ENCODE assay signal across 9 mouse cellular contexts in the genomic region with DNA sequence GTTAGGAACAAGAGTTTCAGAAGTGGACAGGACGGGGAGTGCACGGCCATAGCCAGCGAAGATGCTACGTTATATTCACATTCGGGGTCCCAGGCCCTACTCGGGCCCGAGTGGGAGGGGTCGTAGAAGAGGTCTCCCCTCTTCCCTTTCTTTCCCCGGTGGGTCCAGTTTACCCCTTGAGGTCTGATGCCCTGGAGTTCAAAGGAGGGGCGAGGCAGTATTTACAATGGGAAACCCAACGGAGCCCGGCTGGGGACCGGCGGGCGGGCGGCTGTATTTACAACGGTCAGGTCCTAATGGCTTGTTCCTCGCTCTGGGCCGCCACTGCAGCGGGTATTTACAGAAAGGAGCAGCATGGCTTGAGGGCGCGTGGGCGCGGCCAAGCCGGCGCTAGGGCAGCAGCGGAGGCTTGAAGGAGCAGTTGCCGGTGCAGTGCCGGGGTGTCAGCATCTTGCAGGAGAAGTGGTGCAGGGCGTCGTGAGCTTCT. TPM values are rescaled to one million over a fixed set of nuclear protein-coding genes. Genes with fewer than 3 reads are reported as not detected.
DNase-seq lines count a peak whose midpoint lies in the region; ATAC-seq and TF ChIP-seq lines count a peak whose summit lies in the region.
"Had no signal": no experiment of that assay in that cellular context is flagged by ENCODE, and none has a peak within 500 bp of the region (broad histone marks: within the 10 kb centered on the region; RNA-seq: fewer than 3 reads in every experiment).

No protein-coding gene starts in this region.

- DNase-seq in kidney, postnatal 0 days (ENCODE audit: low spot score), result no peak
- DNase-seq in kidney, adult 18-20 months, result no peak
- DNase-seq in hindbrain, postnatal 0 days (ENCODE audit: low spot score), result peak; percentile 49
- peak; percentile 70 for DNase-seq in neural tube, embryonic 10.5 days (ENCODE audit: extremely low spot score, low spot score)
- DNase-seq in frontal cortex, postnatal 25 days (ENCODE audit: low spot score in 2 of 2), result no peak
- no peak for DNase-seq in ovary, adult 18-20 months (ENCODE audit: low spot score)
- no peak for DNase-seq in adrenal gland, postnatal 25 days

- H3K4me2 ChIP-seq in kidney, postnatal 0 days (ENCODE audit: low read length), result peak overlapping the region; percentile 40
- H3K4me2 ChIP-seq in embryonic facial prominence, embryonic 12.5 days (replicated peaks), result peak overlapping the region; percentile 37
- H3K4me2 ChIP-seq in hindbrain, postnatal 0 days (ENCODE audit: low read depth, low read length), result peak overlapping the region; percentile 49

- H3K27ac ChIP-seq in kidney, postnatal 0 days, result no peak overlapping the region
- no peak overlapping the region for H3K27ac ChIP-seq in embryonic facial prominence, embryonic 12.5 days
- H3K27ac ChIP-seq in hindbrain, postnatal 0 days, result no peak overlapping the region

- no peak overlapping the region for H3K9ac ChIP-seq in kidney, postnatal 0 days (ENCODE audit: low read depth, low read length)
- no peak overlapping the region for H3K9ac ChIP-seq in embryonic facial prominence, embryonic 12.5 days
- H3K9ac ChIP-seq in hindbrain, postnatal 0 days (replicated peaks; ENCODE audit: low read length), result no peak overlapping the region; the same call in 1 of the 2 replicates

- 0 out of 2 replicates have a peak overlapping the region, but pooled peaks have one; percentile 8 for H3K4me3 ChIP-seq in kidney, postnatal 0 days (replicated peaks; ENCODE audit: low read depth, low read length)
- peak overlapping the region; percentile 18 for H3K4me3 ChIP-seq in embryonic facial prominence, embryonic 12.5 days
- peak overlapping the region; percentile 23 for H3K4me3 ChIP-seq in hindbrain, postnatal 0 days (ENCODE audit: low read length)

- ATAC-seq in kidney, postnatal 0 days (replicated peaks; ENCODE audit: low FRiP score, low read depth), result no peak
- ATAC-seq in embryonic facial prominence, embryonic 12.5 days (ENCODE audit: insufficient number of reproducible peaks, insufficient read depth, low FRiP score, low TSS enrichment), result no peak
- ATAC-seq in hindbrain, postnatal 0 days, result no peak

- no peaks in the 10 kb centered on the region for H3K9me3 ChIP-seq in kidney, postnatal 0 days (replicated peaks; ENCODE audit: low read length)
- no peaks in the 10 kb centered on the region for H3K9me3 ChIP-seq in embryonic facial prominence, embryonic 12.5 days
- H3K9me3 ChIP-seq in hindbrain, postnatal 0 days (ENCODE audit: low read length), result no peaks in the 10 kb centered on the region

- H3K27me3 ChIP-seq in kidney, postnatal 0 days (ENCODE audit: insufficient read depth, low read length), result peaks cover 93% of the 10 kb centered on the region
- H3K27me3 ChIP-seq in embryonic facial prominence, embryonic 12.5 days, result peaks cover 97% of the 10 kb centered on the region
- H3K27me3 ChIP-seq in hindbrain, postnatal 0 days (ENCODE audit: insufficient read depth, low read length), result peaks cover 90% of the 10 kb centered on the region

- peaks cover 23% of the 10 kb centered on the region; the same call in 1 of the 2 replicates for H3K4me1 ChIP-seq in kidney, postnatal 0 days (replicated peaks; ENCODE audit: insufficient read depth, low read length)
- peaks cover 30% of the 10 kb centered on the region for H3K4me1 ChIP-seq in embryonic facial prominence, embryonic 12.5 days
- H3K4me1 ChIP-seq in hindbrain, postnatal 0 days (ENCODE audit: insufficient read depth, low read length), result peaks cover 17% of the 10 kb centered on the region; the same call in 1 of the 2 replicates

- no peak for TF ChIP-seq CTCF in kidney, postnatal 0 days (IDR thresholded peaks at IDR 0.05; ENCODE audit: low read depth)
- TF ChIP-seq CTCF in hindbrain, postnatal 0 days (IDR thresholded peaks at IDR 0.05; ENCODE audit: low read depth), result no peak

- no peaks in the 10 kb centered on the region for H3K36me3 ChIP-seq in kidney, postnatal 0 days (ENCODE audit: insufficient read depth, low read length)
- no peaks in the 10 kb centered on the region for H3K36me3 ChIP-seq in embryonic facial prominence, embryonic 12.5 days
- no peaks in the 10 kb centered on the region for H3K36me3 ChIP-seq in hindbrain, postnatal 0 days (ENCODE audit: insufficient read depth, low read length)

- 1% methylated on average over 29 of the region's 31 CpGs for WGBS in kidney, postnatal 0 days
- under 1% methylated on average over 31 of the region's 31 CpGs for WGBS in embryonic facial prominence, embryonic 12.5 days
- WGBS in hindbrain, postnatal 0 days, result 1% methylated on average over 31 of the region's 31 CpGs

RNA-seq across cellular contexts. Expression of gene Skor1, which starts 10.2 kb away (rescaled TPM):
- polyA plus RNA-seq in kidney, postnatal 0 days (2015; fragmentation: Nextera tagmentation; extraction: Ambion mirVana), result not detected in 2 replicates
- 0.24 and 0.35 TPM in 2 replicates for polyA plus RNA-seq in embryonic facial prominence, embryonic 12.5 days (2016; fragmentation: Nextera tagmentation; extraction: Ambion mirVana)
- total RNA-seq in hindbrain, postnatal 0 days (2014; rRNA removed), result 36.3 and 38.5 TPM in 2 replicates
- 9.2 TPM in 2 replicates for polyA plus RNA-seq in hindbrain, postnatal 0 days (2015; fragmentation: Nextera tagmentation; extraction: Ambion mirVana)
- 0.12 TPM in 1 of 2 replicates, not detected in the other for total RNA-seq in adrenal gland, postnatal 25 days (2021)
- total RNA-seq: granulocyte monocyte progenitor cell, adult 5-6 weeks had no signal

Comparison
In these comparisons a context has a peak if more than half of its experiments do, and no peak if none do; other contexts are left out.
1. DNase-seq: peak in hindbrain, postnatal 0 days (single experiment) and neural tube, embryonic 10.5 days (single experiment); none in kidney, postnatal 0 days (single experiment), kidney, adult 18-20 months (single experiment), frontal cortex, postnatal 25 days (0 of 2), ovary, adult 18-20 months (single experiment) and adrenal gland, postnatal 25 days (single experiment).
2. Peak in every context shown above with its lines, with median percentiles within 50 percentile points of each other: H3K4me2 ChIP-seq and H3K4me3 ChIP-seq.